Mouse (Mus musculus): ENCODE measurements around the gene Actr10.

Actr10 gene

GRCm38 (mm10) chr12:70937571-70938384, at the start of gene Actr10:
TSS of gene Actr10 (plus strand) at chr12:70937857.
- DNase-seq (ENCODE audit: low spot score in 2 of 2), result peak; percentile 76 to 85

- no peak for DNase-seq (ENCODE audit: low spot score in 2 of 2)
Observed at GRCm38 (mm10) chr12:70890405-70890804, 47.3 kb upstream of the Actr10 start.

GRCm38 (mm10) chr12:70890874-70891470, 46.7 kb upstream of the Actr10 start:
- DNase-seq (ENCODE audit: low spot score in 2 of 2), result no peak

- no peak for DNase-seq (ENCODE audit: low spot score in 2 of 2)
Observed at GRCm38 (mm10) chr12:70895275-70895674, 42.4 kb upstream of the Actr10 start.

- DNase-seq (ENCODE audit: low spot score in 2 of 2), result no peak
Observed at GRCm38 (mm10) chr12:70896068-70896467, 41.6 kb upstream of the Actr10 start.

- no peak for DNase-seq (ENCODE audit: low spot score in 2 of 2)
Observed at GRCm38 (mm10) chr12:70897434-70897833, 40.2 kb upstream of the Actr10 start.

- DNase-seq (ENCODE audit: low spot score in 2 of 2), result no peak
Observed at GRCm38 (mm10) chr12:70898450-70898849, 39.2 kb upstream of the Actr10 start.

- DNase-seq (ENCODE audit: low spot score in 2 of 2), result no peak
Observed at GRCm38 (mm10) chr12:70904471-70904870, 33.2 kb upstream of the Actr10 start.

GRCm38 (mm10) chr12:70906867-70907266, 30.8 kb upstream of the Actr10 start:
- no peak for DNase-seq (ENCODE audit: low spot score in 2 of 2)

GRCm38 (mm10) chr12:70907651-70908050, 30.0 kb upstream of the Actr10 start:
- DNase-seq (ENCODE audit: low spot score in 2 of 2), result no peak

- no peak for DNase-seq (ENCODE audit: low spot score in 2 of 2)
Observed at GRCm38 (mm10) chr12:70908076-70908475, 29.6 kb upstream of the Actr10 start.

- DNase-seq (ENCODE audit: low spot score in 2 of 2), result peak; percentile 54 to 70
Observed at GRCm38 (mm10) chr12:70910241-70910720, 27.4 kb upstream of the Actr10 start.

- DNase-seq (ENCODE audit: low spot score in 2 of 2), result peak; percentile 70 to 78
Observed at GRCm38 (mm10) chr12:70911029-70911428, 26.6 kb upstream of the Actr10 start.

GRCm38 (mm10) chr12:70911676-70912379, 25.8 kb upstream of the Actr10 start:
- DNase-seq (ENCODE audit: low spot score in 2 of 2), result no peak

- DNase-seq (ENCODE audit: low spot score in 2 of 2), result peak in 1 of 2 experiments; percentile 49
Observed at GRCm38 (mm10) chr12:70913429-70913828, 24.2 kb upstream of the Actr10 start.

GRCm38 (mm10) chr12:70914387-70914786, 23.3 kb upstream of the Actr10 start:
- peak in 1 of 2 experiments; percentile 21 for DNase-seq (ENCODE audit: low spot score in 2 of 2)

- DNase-seq (ENCODE audit: low spot score in 2 of 2), result no peak
Observed at GRCm38 (mm10) chr12:70929781-70930180, 7.9 kb upstream of the Actr10 start.

- no peak for DNase-seq (ENCODE audit: low spot score in 2 of 2)
Observed at GRCm38 (mm10) chr12:70937150-70937549, 507 bp upstream of the Actr10 start.

GRCm38 (mm10) chr12:70940806-70941205, 3.1 kb downstream of the Actr10 start:
- DNase-seq (ENCODE audit: low spot score in 2 of 2), result no peak

- no peak for DNase-seq (ENCODE audit: low spot score in 2 of 2)
Observed at GRCm38 (mm10) chr12:70944181-70944580, 6.5 kb downstream of the Actr10 start.

GRCm38 (mm10) chr12:70946585-70947256, 9.1 kb downstream of the Actr10 start:
- DNase-seq (ENCODE audit: low spot score in 2 of 2), result no peak

GRCm38 (mm10) chr12:70958640-70959039, 21.0 kb downstream of the Actr10 start:
- DNase-seq (ENCODE audit: low spot score in 2 of 2), result no peak

Measured in frontal cortex, postnatal 25 days (tissue).